Mouse (Mus musculus) hindbrain, embryonic 11.5 days (tissue): ENCODE measurements around the gene Iqck. TPM values are rescaled to one million over a fixed set of nuclear protein-coding genes. Genes with fewer than 3 reads are reported as not detected.

Experiments used
- ATAC-seq: fragments of 200-750 bp; cut with Nextera tagmentation; 2 replicates; pipeline ENCODE4 v1.8.0; 2017; ENCODE audit warnings: mild to moderate bottlenecking, moderate TSS enrichment, moderate library complexity; ENCODE audit not compliant: low FRiP score
- DNase-seq: peaks from one replicate; pipeline ENCODE4 v3.0.0-alpha.2; 2015; ENCODE audit warnings: low spot score
- H3K27ac ChIP-seq: fragments of 300-500 bp; sonication (generic); 2 replicates; pipeline ENCODE4 v1.5.1; 2014; ENCODE audit warnings: mild to moderate bottlenecking, low read depth, low read length
- H3K27me3 ChIP-seq: fragments of 300-500 bp; sonication (generic); 2 replicates; pipeline ENCODE4 v1.6.1; 2014; ENCODE audit warnings: mild to moderate bottlenecking, low read length, moderate library complexity, mixed read lengths; ENCODE audit not compliant: control insufficient read depth, insufficient read depth
- H3K36me3 ChIP-seq: fragments of 300-500 bp; sonication (generic); 2 replicates; pipeline ENCODE4 v1.6.1; 2014; ENCODE audit warnings: mild to moderate bottlenecking, low read length, moderate library complexity, mixed read lengths; ENCODE audit not compliant: control insufficient read depth, insufficient read depth
- H3K4me1 ChIP-seq: fragments of 300-500 bp; sonication (generic); replicated peaks from 2 replicates; pipeline ENCODE4 v1.6.1; 2014; ENCODE audit warnings: low read length, mixed read lengths; ENCODE audit not compliant: control insufficient read depth, insufficient read depth
- H3K4me2 ChIP-seq: fragments of 300-500 bp; sonication (generic); replicated peaks from 2 replicates; pipeline ENCODE4 v1.6.1; 2014; ENCODE audit warnings: mild to moderate bottlenecking, low read depth, low read length
- H3K4me3 ChIP-seq: fragments of 300-500 bp; sonication (generic); 2 replicates; pipeline ENCODE4 v1.5.1; 2014; ENCODE audit warnings: low read depth, low read length
- H3K9ac ChIP-seq: fragments of 300-500 bp; sonication (generic); 2 replicates; pipeline ENCODE4 v1.6.1; 2014; ENCODE audit warnings: low read depth, low read length
- H3K9me3 ChIP-seq: fragments of 300-500 bp; sonication (generic); 2 replicates; pipeline ENCODE4 v1.6.1; 2016; ENCODE audit warnings: low read length; ENCODE audit not compliant: control insufficient read depth
- whole genome bisulfite sequencing: fragments of 180-500 bp; shearing (Covaris S2); extraction: QIAGEN DNeasy Blood & Tissue Kit; methylation state at CpG from one replicate; pipeline ENCODE4 v1.1.7; 2014; 5-methylcytosine and 5-hydroxymethylcytosine counted together
- polyA plus RNA-seq: library from polyadenylated mRNA; unstranded; fragments of >200 nt; fragmentation: Nextera tagmentation; extraction: Ambion mirVana; gene quantifications from 2 replicates; pipeline ENCODE4 v1.2.1, GENCODE M21; 2014

Gene Iqck
- polyA plus RNA-seq, 1 experiment from 2014 or later: 4.0 TPM

GRCm38 (mm10) chr7:118912049-118912490, 56.5 kb downstream of the Iqck start:
- ATAC-seq (peak; percentile 88), DNase-seq (peak; percentile 56)
- Histone ChIP-seq H3K4me2 (no peak overlapping the region), H3K36me3 (no peaks in the 10 kb centered on the region), H3K9ac (no peak overlapping the region), H3K4me1 (0 out of 2 replicates have a peak, but pooled peaks cover 4% of the 10 kb centered on the region), H3K27me3 (no peaks in the 10 kb centered on the region), H3K4me3 (no peak overlapping the region), H3K27ac (peak overlapping the region; percentile 30), H3K9me3 (no peaks in the 10 kb centered on the region)
- 26% methylated on average over 8 of the region's 8 CpGs for WGBS

- Histone ChIP-seq H3K4me1 (0 out of 2 replicates have a peak, but pooled peaks cover 9% of the 10 kb centered on the region), H3K4me2 (no peak overlapping the region), H3K36me3 (no peaks in the 10 kb centered on the region), H3K27ac (no peak overlapping the region), H3K27me3 (no peaks in the 10 kb centered on the region), H3K9ac (no peak overlapping the region), H3K4me3 (no peak overlapping the region), H3K9me3 (no peaks in the 10 kb centered on the region)
- WGBS: 85% methylated on average over 7 of the region's 7 CpGs
- ATAC-seq (no peak), DNase-seq (no peak)
Measured at GRCm38 (mm10) chr7:118914561-118915165, 59.1 kb downstream of the Iqck start.

- Histone ChIP-seq H3K4me1 (0 out of 2 replicates have a peak, but pooled peaks cover 5% of the 10 kb centered on the region), H3K36me3 (no peaks in the 10 kb centered on the region), H3K27me3 (no peaks in the 10 kb centered on the region), H3K9me3 (no peaks in the 10 kb centered on the region), H3K4me3 (no peak overlapping the region), H3K4me2 (no peak overlapping the region), H3K27ac (peak overlapping the region; percentile 76), H3K9ac (no peak overlapping the region)
- WGBS: 44% methylated on average over 10 of the region's 10 CpGs
- ATAC-seq (peak; percentile 86), DNase-seq (peak; percentile 77)
Measured at GRCm38 (mm10) chr7:118919261-118920006, 63.9 kb downstream of the Iqck start.

GRCm38 (mm10) chr7:118922441-118923202, 67.1 kb downstream of the Iqck start:
- Histone ChIP-seq H3K27me3 (no peaks in the 10 kb centered on the region), H3K4me3 (no peak overlapping the region), H3K9ac (no peak overlapping the region), H3K27ac (no peak overlapping the region), H3K4me1 (0 out of 2 replicates have a peak, but pooled peaks cover 5% of the 10 kb centered on the region), H3K9me3 (no peaks in the 10 kb centered on the region), H3K4me2 (no peak overlapping the region), H3K36me3 (no peaks in the 10 kb centered on the region)
- 73% methylated on average over 4 of the region's 4 CpGs for WGBS
- no peak for ATAC-seq
- no peak for DNase-seq

GRCm38 (mm10) chr7:118925547-118925946, 70.0 kb downstream of the Iqck start:
- ATAC-seq (no peak), DNase-seq (no peak)
- Histone ChIP-seq H3K4me1 (no peaks in the 10 kb centered on the region), H3K27me3 (no peaks in the 10 kb centered on the region), H3K4me2 (no peak overlapping the region), H3K9ac (no peak overlapping the region), H3K36me3 (no peaks in the 10 kb centered on the region), H3K4me3 (no peak overlapping the region), H3K27ac (no peak overlapping the region), H3K9me3 (no peaks in the 10 kb centered on the region)
- 88% methylated on average over 3 of the region's 3 CpGs for WGBS

- DNase-seq (no peak), ATAC-seq (no peak)
- H3K9me3 ChIP-seq: no peaks in the 10 kb centered on the region
- no peak overlapping the region for H3K4me2 ChIP-seq
- H3K27ac ChIP-seq: no peak overlapping the region
- no peak overlapping the region for H3K4me3 ChIP-seq
- H3K36me3 ChIP-seq: no peaks in the 10 kb centered on the region
- WGBS: 84% methylated on average over 6 of the region's 6 CpGs
- no peaks in the 10 kb centered on the region for H3K4me1 ChIP-seq
- H3K27me3 ChIP-seq: no peaks in the 10 kb centered on the region
- H3K9ac ChIP-seq: no peak overlapping the region
Measured at GRCm38 (mm10) chr7:118926516-118927260, 71.1 kb downstream of the Iqck start.

- DNase-seq: no peak
- Histone ChIP-seq H3K4me2 (no peak overlapping the region), H3K9ac (no peak overlapping the region), H3K27ac (no peak overlapping the region), H3K4me3 (no peak overlapping the region), H3K9me3 (no peaks in the 10 kb centered on the region), H3K4me1 (no peaks in the 10 kb centered on the region), H3K27me3 (no peaks in the 10 kb centered on the region), H3K36me3 (no peaks in the 10 kb centered on the region)
- 97% methylated on average over 2 of the region's 2 CpGs for WGBS
- ATAC-seq: no peak
Measured at GRCm38 (mm10) chr7:118927279-118927678, 71.7 kb downstream of the Iqck start.

GRCm38 (mm10) chr7:118928316-118928715, 72.8 kb downstream of the Iqck start:
- Histone ChIP-seq H3K4me2 (no peak overlapping the region), H3K4me3 (no peak overlapping the region), H3K27ac (no peak overlapping the region), H3K9ac (no peak overlapping the region), H3K9me3 (no peaks in the 10 kb centered on the region), H3K4me1 (no peaks in the 10 kb centered on the region), H3K36me3 (no peaks in the 10 kb centered on the region), H3K27me3 (no peaks in the 10 kb centered on the region)
- ATAC-seq: no peak
- DNase-seq: no peak
- 86% methylated on average over 3 of the region's 3 CpGs for WGBS
